Mouse (Mus musculus) thymus, adult 2 months (tissue): ENCODE measurements around the gene Hbb-bs.

Source experiments
- CTCF ChIP-seq: fragments of 200-500 bp; IDR thresholded peaks from 2 replicates; pipeline ENCODE4 v1.5.1; 2012; ENCODE audit warnings: mild to moderate bottlenecking, control low read depth, low read length, moderate library complexity, borderline replicate concordance; ENCODE audit not compliant: control insufficient read depth, poor library complexity, insufficient read depth; ENCODE audit errors: extremely low read depth
- POLR2A ChIP-seq: fragments of 200-500 bp; IDR thresholded peaks from 2 replicates; pipeline ENCODE4 v1.6.1; 2012; ENCODE audit warnings: mild to moderate bottlenecking, low read length, control low read depth, moderate library complexity; ENCODE audit not compliant: control insufficient read depth, poor library complexity, insufficient read depth; ENCODE audit errors: extremely low read depth

- TF ChIP-seq CTCF (no peak), POLR2A (no peak)
These were observed 33.0 kb upstream of the Hbb-bs start for GRCm38 (mm10) chr7:103860855-103861254.
